Mouse (Mus musculus) MN1 (cell line): ENCODE measurements around the gene Anln.
"Not testable (repeated sequence)": the region's sequence is repeated elsewhere in the genome, so short reads cannot be mapped to it uniquely, and the experiment has no call there.

Source experiments
- DNase-seq: peaks from one replicate; pipeline ENCODE4 v3.0.0-alpha.2; 2016; ENCODE audit warnings: low spot score

Gene Anln

GRCm38 (mm10) chr9:22389021-22389476 lies at the start of gene Anln:
Anln (minus strand) TSS chr9:22389188.
- DNase-seq, result peak; percentile 87

GRCm38 (mm10) chr9:22434101-22434500 lies 45.1 kb upstream of the Anln start:
- DNase-seq, result no peak

- no peak for DNase-seq
These were observed 44.2 kb upstream of the Anln start for GRCm38 (mm10) chr9:22433221-22433620.

GRCm38 (mm10) chr9:22430315-22430840 lies 41.4 kb upstream of the Anln start:
- DNase-seq, result no peak

GRCm38 (mm10) chr9:22429533-22430241 lies 40.7 kb upstream of the Anln start:
- DNase-seq, result peak; percentile 7

GRCm38 (mm10) chr9:22428666-22429410 lies 39.9 kb upstream of the Anln start:
- DNase-seq, result no peak

- no peak for DNase-seq
These were observed 39.2 kb upstream of the Anln start for GRCm38 (mm10) chr9:22428028-22428665.

- no peak for DNase-seq
These were observed 35.7 kb upstream of the Anln start for GRCm38 (mm10) chr9:22424719-22425118.

- no peak for DNase-seq
These were observed 35.2 kb upstream of the Anln start for GRCm38 (mm10) chr9:22424196-22424595.

GRCm38 (mm10) chr9:22423507-22423906 lies 34.5 kb upstream of the Anln start:
- DNase-seq, result no peak

GRCm38 (mm10) chr9:22422559-22422958 lies 33.6 kb upstream of the Anln start:
- DNase-seq, result no peak

GRCm38 (mm10) chr9:22420491-22420890 lies 31.5 kb upstream of the Anln start:
- DNase-seq, result no peak

- DNase-seq, result no peak
These were observed 30.9 kb upstream of the Anln start for GRCm38 (mm10) chr9:22419877-22420276.

- DNase-seq, result no peak
These were observed 28.6 kb upstream of the Anln start for GRCm38 (mm10) chr9:22417547-22417946.

GRCm38 (mm10) chr9:22416187-22416586 lies 27.2 kb upstream of the Anln start:
- no peak for DNase-seq

GRCm38 (mm10) chr9:22411002-22411857 lies 22.2 kb upstream of the Anln start, which contains the start of gene 9530077C05Rik:
9530077C05Rik (plus strand) TSS chr9:22411513.
- DNase-seq, result peak; percentile 89

- no peak for DNase-seq
These were observed 20.5 kb upstream of the Anln start for GRCm38 (mm10) chr9:22409501-22409900.

GRCm38 (mm10) chr9:22408344-22408743 lies 19.4 kb upstream of the Anln start:
- DNase-seq, result not testable (repeated sequence)

GRCm38 (mm10) chr9:22407633-22408032 lies 18.6 kb upstream of the Anln start:
- DNase-seq, result not testable (repeated sequence)

- DNase-seq, result no peak
These were observed 16.4 kb upstream of the Anln start for GRCm38 (mm10) chr9:22405414-22405813.

- DNase-seq, result not testable (repeated sequence)
These were observed 14.5 kb upstream of the Anln start for GRCm38 (mm10) chr9:22403501-22403900.

GRCm38 (mm10) chr9:22402976-22403375 lies 14.0 kb upstream of the Anln start:
- DNase-seq, result no peak
